Mouse (Mus musculus) 3T3-L1 (cell line): ENCODE data around the gene Arid1b.

Experiments
- DNase-seq: peaks from one replicate; pipeline ENCODE4 v3.0.0-alpha.2; 2015; ENCODE audit warnings: low read depth, low spot score

The Arid1b gene

DNA sequence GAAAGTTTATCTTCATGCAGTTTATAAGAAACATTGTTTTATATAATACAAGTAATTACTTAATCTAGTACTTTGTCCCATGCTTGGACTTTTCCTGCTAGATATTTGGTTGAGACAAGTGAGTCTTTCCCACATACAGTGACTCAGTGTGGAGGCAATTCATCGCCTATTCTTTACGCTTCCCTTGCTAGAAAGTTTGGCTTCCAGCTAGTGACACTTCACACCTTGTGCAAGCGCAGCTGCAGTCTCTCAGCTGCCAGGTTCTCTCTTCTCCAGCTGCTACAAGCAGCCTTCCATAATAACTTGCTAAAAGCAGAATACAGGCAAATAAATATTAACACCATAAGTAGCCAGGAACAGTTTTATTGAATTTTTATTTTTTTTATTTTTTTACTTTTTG is 279.6 kb downstream of the Arid1b start:
- DNase-seq = no peak

DNA sequence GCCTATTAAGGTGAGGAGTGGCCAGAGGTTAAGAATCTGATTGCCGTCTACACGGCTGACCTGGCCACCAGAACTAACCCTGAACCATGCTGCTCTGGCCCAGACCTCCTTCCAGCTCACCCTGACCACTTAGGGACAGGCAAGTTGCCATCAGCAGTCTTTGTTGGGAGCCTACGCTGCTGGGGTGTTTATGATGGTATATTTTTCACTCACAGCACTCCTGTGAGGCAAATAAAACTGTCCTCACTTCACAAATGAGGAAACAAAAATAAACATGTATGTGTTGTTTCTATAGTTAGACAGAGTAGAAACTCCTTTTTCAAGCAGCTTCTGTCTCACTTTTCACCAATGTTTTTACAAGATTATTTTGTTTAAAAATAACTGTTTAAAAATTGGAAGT is 280.3 kb downstream of the Arid1b start:
- no peak for DNase-seq

DNA sequence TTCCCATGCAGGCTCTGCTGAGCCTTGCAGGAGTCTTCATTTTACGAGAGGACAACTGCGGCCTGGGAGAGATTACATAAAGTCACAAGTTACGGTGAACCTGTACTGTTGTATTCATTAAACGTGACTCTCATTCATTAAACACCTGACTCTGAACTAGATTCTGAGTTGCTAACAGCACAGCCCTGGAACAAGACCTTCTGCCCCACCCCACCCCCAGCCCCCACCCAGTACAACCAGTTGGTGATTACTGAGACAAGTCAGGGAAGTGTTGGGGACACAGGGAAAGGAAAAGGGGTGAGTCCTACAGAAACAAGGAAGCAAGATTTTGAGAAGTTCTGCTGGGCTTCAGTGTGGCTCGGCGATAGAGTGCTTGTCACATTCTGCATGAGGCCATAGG is 281.6 kb downstream of the Arid1b start:
- no peak for DNase-seq

DNA sequence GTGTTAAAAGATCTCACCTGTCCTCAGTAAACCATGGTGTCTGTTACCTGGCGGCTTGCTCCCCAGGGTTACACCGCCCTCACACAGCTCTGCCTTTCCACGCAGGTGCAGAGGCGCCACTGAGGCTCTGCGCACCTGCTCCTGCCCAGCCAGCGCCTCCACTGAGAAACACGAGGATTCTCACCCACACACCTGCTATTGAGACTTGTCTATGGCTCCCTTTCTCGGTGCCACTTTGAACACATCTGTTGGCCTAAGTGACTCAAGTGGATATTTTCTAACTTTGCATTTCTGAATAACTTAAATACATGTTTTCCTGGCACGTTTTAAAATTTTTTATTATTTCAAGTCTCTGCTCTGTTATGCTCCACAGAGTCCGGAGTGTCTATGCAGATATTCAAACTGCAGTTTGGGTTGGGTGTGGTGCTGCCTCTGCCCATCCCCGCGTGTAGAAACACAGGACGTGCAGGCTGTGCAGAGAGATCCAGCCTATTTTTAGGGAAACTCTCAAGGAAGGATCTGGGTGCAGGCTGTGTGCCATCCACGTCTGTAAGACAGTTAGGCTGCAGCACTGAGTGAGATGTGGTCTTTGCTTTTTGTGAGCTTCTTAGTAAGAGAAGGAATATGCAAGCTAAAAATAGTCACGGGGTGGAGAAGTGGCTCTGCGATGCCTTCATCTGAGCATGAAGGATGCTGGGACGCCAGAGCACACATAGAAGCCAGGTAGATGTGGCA is 283.2 kb downstream of the Arid1b start:
- DNase-seq = no peak

DNA sequence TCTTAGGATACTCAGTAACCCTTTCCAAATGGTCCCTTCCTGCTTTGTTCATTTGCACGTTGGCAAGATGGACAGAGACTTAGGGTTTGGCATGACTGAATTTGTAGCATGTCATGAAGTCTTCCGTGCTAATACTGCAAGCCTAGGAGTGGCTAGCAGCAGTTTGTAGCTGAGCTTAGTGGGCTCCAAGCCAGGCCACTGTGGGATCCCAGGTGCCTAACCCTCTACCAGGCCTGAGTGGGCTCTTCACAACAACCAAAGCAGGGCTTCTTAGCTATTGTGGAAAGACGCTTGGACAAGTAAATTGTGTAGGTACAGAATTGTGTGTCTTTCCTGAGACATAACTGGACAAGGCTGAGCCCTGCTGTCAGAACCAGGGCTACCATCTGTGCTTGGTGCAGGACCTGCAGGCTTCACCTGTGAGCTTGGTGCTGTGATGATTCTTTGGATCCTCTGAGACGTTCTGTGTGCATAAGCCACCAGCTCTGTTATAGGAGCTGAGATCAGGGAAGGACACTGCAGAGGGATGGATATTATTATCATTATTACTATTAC is 286.4 kb downstream of the Arid1b start:
- DNase-seq = no peak

DNA sequence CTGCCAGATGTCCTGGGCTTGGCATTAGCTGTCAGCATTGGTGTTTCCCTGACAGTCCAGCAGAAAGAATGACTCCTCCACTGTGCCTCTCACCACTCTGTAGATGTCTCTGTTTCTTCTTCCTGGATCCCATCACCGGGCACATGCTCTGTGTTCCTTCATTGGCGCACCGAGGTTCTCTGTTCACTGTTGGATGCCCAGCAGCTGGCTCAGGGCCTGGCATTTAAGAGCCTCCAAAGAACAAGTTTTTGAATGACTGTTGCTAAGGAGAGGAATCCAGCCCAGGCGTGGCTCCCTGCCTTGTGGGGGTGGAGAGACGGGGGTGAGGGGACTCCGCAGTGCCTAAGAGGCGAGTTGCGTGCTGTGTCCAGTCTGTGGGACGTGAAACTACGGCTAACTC is 290.7 kb downstream of the Arid1b start:
- DNase-seq = no peak

DNA sequence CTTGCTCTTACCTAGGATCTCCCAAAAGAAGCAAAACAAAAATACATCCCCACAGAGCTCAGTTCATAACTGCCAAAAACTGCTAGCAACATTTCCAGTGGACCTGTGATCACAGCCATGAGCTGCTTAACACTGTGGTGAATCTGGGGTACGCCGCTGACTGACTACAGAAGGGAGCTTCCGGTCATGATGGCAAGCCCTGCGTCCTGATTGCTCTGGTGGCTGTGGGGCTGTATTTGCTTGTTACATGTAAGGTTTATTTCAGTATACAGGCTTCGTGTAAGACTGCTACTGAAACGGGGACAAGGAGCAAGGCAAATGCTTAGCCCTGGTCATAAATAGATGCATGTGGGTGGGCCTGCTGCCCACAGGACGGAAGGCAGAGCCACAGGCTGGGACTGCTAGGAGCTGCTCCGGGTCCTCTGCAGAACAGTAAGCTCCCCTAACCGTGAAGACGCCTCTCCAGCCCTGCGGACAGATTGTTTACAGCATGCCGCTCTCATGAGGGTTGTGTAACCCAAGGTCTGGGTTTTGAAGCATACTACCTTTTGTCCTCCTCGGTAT is 291.8 kb downstream of the Arid1b start:
- DNase-seq = no peak

DNA sequence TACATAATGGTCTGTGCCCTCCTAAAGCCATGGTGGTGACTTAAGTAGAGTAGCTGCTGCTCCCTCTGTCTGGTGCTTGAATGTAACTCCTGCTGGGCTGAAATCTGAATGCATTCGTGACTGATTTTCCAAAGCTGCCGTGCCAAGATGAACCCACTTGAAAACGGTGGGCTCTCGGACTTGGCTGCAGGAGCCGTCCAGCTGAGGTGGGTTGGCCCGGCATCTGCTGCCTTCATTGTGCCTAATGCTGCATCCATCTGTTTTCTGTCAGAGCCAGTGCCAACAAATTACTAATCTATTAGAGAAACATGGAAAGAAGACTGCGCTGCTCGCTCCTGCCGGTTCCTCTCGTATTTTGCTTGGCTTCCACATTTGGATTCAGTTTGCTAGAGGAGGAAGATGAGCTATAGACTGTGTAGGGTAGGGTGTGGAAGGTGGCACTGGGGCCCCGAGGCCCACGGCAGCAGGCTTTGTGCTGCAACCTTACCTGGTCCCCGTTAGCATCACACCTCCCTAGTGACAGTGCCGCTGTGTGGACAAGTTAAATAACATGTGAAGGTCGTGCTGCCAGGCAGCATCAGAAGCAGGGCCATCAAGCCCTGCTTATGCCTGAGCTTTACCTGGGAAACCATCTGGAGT is 292.6 kb downstream of the Arid1b start:
- no peak for DNase-seq

DNA sequence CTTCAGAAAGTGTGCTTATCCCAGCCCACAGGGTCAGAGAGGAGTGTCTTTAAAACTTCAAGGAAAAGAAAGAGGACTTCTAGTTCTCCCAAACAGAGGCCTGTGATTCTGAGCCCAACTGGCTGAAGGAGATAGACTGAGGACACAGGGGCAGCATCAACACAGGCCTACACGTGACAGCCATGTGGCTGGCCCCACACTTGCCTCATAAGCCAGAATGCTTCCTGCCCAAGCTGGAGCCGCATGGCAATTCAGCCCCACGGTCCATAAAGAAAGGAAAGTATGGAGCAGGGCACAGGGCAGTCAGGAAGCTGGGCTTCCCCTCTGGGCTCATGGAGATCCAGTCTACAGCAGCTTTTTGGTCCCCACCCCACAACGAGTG is 293.1 kb downstream of the Arid1b start:
- DNase-seq = no peak

DNA sequence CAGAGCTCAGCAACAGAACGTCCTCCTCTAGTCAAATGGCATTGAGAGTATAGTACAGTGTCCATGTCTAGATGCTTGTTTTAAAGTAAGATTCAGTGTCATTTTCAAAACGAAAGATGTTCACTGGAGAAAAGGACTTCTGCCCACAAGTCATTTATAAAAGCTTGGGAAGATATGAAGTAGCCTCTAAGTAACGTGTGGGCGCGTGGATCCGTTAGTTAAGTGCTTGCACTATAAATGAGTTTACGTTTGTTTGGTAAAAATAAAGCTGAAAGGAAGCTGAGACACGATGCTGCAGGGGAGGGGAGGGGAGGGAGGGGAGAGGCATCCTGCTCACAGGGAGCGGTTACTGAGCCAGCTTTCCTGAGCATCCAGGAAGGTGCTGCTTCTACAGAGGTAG is 293.5 kb downstream of the Arid1b start:
- DNase-seq = no peak

DNA sequence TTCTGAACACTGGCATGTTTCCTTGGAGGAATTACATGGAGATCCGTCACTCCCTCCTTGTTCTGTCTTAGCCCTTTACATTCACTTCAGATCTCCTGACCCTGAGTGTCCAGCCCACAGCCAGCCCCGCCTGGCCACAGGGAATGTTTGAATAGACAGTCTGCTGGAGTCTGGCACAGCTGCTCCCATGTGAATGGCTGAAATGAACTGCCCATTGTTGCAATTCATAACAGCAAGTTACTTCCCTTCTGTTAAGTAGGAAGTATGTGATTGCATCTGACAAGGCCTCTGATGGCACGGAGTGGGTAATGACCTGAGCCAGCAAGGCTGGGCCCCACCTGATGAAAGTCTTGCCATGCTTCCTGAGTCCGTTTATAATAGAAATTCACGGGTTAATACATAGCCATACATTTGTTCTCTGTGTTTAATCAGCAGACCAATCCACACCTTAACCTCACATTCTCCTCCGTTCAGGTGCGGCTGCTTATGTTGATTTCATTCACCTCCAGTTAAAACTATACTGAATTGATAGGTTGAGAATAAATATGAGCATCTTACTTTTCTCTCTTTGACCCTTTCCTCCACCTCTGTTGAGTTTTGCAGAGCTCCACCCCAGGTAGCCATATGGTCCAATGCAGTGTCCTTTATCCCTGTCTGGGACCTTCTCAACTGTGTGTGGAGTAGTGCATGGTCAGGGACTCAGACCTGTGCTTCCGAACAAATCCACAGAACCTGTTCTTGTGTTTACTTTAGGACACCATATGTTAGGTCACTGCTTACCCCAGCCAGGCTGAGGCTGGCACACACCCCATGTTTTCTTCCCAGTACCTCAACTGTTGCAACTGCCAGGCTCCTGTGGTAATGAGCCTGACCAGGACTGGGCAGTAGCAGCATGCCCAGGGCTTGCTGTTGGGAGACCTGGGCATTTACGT is 299.8 kb downstream of the Arid1b start:
- no peak for DNase-seq

DNA sequence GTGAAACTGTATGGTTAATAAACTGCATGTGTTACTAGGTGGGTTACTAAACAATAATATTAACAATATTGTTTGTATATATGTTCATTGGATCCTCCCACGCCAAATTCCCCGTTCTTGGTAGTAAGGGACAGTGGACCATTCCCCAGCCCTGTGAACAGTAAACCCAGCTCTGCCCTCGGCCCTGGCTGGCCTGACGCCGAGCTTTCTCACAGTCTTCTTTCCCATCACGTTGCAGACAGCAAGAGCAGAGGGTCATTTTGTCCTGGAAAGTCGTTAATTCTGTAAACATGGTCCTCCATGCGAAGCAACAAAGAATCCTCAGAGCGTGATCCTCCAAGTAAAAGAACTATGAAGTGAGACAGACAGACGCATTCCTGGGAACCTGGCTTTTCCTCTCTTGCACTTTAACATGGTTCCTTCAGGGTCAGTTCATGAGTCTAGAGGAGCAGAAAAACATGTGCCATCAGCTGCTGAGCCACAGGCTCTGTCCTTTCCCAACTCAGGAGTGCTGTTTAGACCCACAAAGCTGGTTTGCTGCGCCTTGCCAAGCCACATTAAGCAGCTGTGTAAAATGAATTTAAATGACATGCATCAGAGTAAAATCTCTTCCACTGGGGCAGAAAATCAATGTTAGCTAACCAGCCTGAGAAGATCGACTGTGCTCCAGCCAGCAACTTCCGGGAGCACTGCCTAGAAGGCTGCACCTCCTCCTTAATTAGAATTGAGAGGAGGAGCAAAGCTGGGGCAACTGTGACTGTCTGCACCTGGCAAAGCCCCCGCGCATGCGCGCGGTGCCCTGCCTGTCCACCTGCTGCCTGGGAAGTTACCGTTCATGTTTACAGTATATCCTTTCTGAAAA is 301.2 kb downstream of the Arid1b start:
- DNase-seq = no peak

DNA sequence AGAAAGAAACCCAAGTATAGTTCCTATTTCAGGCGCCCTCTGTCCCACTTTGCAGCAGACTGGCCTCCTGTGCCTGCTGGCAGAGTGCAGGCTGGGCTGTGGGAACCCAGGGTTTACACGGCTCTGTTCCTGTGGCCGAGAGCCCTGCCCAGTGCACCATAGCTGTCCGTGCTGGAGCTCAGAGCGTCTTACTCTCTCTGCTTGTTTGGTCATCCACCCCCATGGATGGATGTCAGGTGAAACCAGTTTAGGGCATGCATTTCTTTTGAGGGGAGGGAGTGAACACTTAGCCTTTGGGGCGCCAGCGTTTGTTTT is 301.8 kb downstream of the Arid1b start:
- no peak for DNase-seq

DNA sequence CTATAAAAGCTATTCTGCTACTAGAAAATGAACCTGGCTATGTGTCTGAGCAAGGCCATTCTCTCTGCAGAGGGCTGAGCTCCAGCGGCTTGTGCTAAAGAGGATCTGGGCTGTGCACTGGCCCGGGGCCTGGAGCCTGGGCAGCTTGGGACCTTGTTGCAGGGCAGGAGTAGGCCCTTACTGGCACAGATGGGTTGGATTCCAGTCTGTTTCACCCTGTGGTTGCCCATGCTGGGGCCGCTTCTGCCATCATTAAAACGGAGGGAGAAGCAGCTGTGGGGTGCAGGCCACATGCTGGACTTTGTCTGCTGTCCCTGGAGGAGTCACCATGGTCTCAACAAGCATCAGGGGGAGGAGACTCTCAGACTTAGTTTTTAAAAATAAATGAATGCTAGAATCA is 303.4 kb downstream of the Arid1b start:
- no peak for DNase-seq

DNA sequence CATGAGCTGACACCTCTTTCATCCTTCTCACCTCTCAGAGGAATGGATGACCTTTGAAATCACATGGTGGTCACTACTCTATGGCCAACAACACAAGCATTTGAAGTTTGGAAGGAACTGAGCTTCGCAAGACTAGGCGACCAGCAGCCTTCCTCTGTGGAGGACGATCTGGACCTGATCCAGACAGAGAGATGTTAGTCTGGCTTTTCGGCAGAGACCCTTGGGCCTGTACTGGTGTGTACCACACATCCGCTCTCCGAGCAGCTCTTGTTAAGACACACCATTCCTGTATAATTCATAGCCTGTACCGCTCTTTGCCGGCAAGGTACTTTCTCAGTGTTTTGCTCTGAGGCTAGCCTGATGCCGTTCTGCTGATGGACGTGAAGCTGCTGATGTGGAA is 303.9 kb downstream of the Arid1b start:
- no peak for DNase-seq

DNA sequence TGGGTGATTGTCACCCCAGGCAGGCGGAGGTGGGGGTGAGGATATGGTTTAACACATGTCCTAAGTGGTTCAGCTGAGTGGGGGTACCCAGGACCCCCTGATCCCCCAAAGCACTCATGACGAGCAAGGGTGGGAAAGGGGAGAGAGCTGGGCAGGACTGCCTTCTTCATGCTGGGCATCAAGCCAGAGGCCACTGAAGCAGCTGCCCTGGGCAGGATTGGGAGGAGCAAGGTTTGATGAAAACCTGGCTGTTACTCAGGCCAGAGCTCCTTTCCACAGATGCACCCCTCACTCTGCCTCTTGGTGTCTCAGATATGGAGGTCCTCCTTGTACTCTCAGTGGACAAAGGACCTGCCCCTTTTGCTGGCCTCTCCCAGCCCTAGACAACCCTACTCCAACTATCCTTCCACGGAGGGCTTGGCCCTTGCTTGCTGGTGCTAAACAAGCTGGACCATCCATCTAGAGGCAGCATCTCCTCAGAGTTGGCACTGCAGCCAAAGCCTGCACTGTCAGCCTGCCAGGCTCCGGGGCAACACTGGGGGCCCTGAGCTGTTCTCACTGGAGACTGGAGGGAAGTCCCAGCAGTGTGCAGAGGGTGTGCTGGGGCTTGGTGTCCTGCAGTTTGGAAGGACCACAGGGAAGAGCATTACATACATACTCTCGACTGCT is 304.9 kb downstream of the Arid1b start:
- DNase-seq = peak; percentile 20

DNA sequence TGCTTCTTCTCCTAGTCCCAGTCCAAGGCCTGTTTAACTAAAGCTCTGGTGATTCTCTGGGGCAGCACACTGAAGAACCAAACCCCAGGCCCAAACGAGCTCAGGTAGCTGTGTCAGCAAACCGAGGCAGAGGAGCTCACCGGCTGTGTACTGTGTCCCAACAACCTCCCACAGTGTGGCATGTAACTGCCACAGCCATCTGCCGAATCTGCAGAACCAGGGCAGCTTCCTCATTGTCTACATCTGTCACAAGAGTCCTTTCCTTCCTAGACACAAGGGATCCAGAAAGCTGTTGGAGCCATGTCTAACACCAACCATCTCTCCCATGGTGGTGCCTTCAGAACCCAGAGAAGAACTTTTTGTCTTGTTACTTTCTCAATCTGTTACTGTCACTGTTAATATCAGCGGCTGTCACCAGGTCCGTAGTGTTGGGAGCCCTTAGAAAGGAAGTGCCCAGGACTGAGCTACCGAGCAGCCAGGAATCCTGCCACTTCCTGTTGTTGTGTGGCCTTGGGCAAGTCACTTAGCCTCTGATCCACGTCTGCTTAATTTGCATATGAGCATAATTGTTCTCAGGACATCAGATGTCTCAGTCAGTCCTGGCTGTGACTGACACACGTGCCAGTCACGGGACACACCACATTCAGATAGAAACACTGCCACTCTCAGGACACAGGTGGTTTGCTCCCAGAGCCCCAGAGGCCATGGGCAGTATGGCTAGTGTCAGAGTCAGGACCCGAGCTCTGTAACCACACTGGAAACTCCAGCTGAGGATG is 309.0 kb downstream of the Arid1b start:
- DNase-seq = no peak

DNA sequence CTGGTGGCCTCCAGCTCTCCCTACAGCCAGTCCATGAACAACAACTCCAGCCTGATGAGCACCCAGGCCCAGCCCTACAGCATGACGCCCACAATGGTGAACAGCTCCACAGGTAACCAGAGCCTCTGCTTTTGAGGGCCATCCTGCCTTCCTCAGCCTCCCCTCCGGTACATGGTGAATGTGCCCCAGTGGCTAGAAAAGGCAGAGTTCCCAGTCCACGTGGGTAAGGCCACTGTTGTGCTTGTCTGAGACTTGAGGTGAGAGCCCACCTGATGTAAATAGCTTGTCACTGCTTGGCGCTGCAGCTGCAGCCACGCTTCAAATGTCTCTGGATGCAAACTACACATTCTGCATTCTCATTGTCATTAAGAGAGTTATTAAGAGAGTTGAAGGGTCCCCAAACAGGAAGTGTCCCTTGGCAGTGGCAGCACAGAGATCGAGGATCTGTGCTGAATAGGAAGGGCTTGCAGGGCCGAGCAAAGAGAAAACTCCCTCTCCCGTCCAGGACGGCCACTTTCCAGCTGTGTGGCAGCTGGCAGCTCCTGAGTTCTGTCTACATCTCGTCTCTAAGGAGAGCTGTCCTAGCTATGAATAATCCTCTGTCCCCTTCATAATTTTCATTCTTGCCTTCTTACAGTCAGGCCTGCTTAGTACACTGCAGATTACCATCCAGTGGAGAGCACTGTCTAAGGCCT is 311.8 kb downstream of the Arid1b start:
- DNase-seq = no peak

DNA sequence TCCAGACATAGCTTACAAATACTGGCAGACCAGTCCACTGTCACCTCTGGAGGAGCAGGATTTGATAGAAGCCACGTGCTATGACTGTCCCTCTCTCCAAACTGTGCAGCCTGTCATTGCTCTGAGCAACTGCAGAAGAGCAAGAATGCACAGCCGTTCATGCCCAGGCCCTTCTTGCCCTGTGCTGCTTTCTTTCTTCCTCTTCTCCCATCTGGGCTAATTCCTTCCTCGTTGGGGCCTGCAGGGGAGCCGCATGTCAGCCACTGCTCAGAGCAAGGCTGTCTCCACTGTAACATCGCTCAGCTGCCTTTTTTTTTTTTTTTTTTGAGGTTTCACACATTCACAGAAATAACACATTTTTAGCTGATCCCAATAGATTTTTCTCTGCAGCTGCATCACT is 315.8 kb downstream of the Arid1b start:
- no peak for DNase-seq
